Mouse (Mus musculus) forebrain, embryonic 11.5 days (tissue): ENCODE results near the gene Dera. TPM values are rescaled to one million over a fixed set of nuclear protein-coding genes. Genes with fewer than 3 reads are reported as not detected.

Experiments
- ATAC-seq: fragments of 200-750 bp; cut with Nextera tagmentation; replicated peaks from 2 replicates; pipeline ENCODE4 v1.8.0; 2017; ENCODE audit warnings: moderate TSS enrichment; ENCODE audit not compliant: low FRiP score
- DNase-seq: peaks from one replicate; pipeline ENCODE4 v3.0.0-alpha.2; 2017; ENCODE audit warnings: low spot score
- H3K27ac ChIP-seq: fragments of 300-500 bp; sonication (generic); 2 replicates; pipeline ENCODE4 v1.5.1; 2014; ENCODE audit warnings: low read depth, low read length
- H3K27me3 ChIP-seq: fragments of 300-500 bp; sonication (generic); 2 replicates; pipeline ENCODE4 v1.6.1; 2014; ENCODE audit warnings: mild to moderate bottlenecking, low read length, mixed read lengths; ENCODE audit not compliant: control insufficient read depth, insufficient read depth
- H3K36me3 ChIP-seq: fragments of 300-500 bp; sonication (generic); 2 replicates; pipeline ENCODE4 v1.6.1; 2014; ENCODE audit warnings: mild to moderate bottlenecking, low read length, moderate library complexity, mixed read lengths; ENCODE audit not compliant: control insufficient read depth, insufficient read depth
- H3K4me1 ChIP-seq: fragments of 300-500 bp; sonication (generic); replicated peaks from 2 replicates; pipeline ENCODE4 v1.6.1; 2014; ENCODE audit warnings: low read length, mixed read lengths; ENCODE audit not compliant: control insufficient read depth, insufficient read depth
- H3K4me2 ChIP-seq: fragments of 300-500 bp; sonication (generic); 2 replicates; pipeline ENCODE4 v1.6.1; 2014; ENCODE audit warnings: low read depth, mild to moderate bottlenecking, low read length, moderate library complexity, mixed read lengths; ENCODE audit not compliant: severe bottlenecking
- H3K4me3 ChIP-seq: fragments of 300-500 bp; sonication (generic); 2 replicates; pipeline ENCODE4 v1.5.1; 2014; ENCODE audit warnings: low read depth, low read length
- H3K9ac ChIP-seq: fragments of 300-500 bp; sonication (generic); 2 replicates; pipeline ENCODE4 v1.6.1; 2014; ENCODE audit warnings: low read length
- H3K9me3 ChIP-seq: fragments of 300-500 bp; sonication (generic); 2 replicates; pipeline ENCODE4 v1.6.1; 2016; ENCODE audit warnings: low read length, mixed read lengths; ENCODE audit not compliant: control insufficient read depth
- WGBS: fragments of 180-500 bp; shearing (Covaris S2); extraction: QIAGEN DNeasy Blood & Tissue Kit; methylation state at CpG from one replicate; pipeline ENCODE4 v1.1.7; 2014; 5-methylcytosine and 5-hydroxymethylcytosine counted together
- polyA plus RNA-seq: library from polyadenylated mRNA; unstranded; fragments of >200 nt; fragmentation: Nextera tagmentation; extraction: Ambion mirVana; gene quantifications from 2 replicates; pipeline ENCODE4 v1.2.1, GENCODE M21; 2014

Gene Dera
- polyA plus RNA-seq, 1 experiment from 2014 or later, result 46.4 TPM

GRCm38 (mm10) chr6:137806342-137806741 lies 52.0 kb downstream of the Dera start:
- Histone ChIP-seq H3K9me3 (no peaks in the 10 kb centered on the region), H3K27me3 (no peaks in the 10 kb centered on the region), H3K4me1 (no peaks in the 10 kb centered on the region), H3K27ac (no peak overlapping the region), H3K9ac (no peak overlapping the region), H3K36me3 (no peaks in the 10 kb centered on the region), H3K4me2 (no peak overlapping the region), H3K4me3 (no peak overlapping the region)
- ATAC-seq (no peak), DNase-seq (no peak)
- 86% methylated on average over 3 of the region's 3 CpGs for WGBS

DNA sequence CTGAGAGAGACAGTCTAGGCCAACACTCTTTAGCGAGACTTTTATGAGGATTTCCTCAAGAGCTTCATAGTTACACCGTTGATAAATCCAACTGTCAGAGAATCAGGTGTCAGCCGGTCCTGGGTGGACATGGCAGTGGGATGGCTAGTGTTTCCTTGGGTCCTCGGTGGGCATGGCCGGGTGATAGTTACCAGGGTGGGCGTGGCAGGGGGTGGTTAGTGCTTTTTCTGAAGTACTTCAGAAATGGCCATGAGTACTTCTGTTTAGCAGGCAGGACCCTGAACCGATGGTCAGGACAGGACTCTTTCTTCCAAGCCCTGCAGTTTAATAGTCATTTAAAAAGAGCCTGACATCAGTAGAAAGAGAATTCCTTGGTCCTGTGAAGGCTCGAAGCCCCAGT lies 52.5 kb downstream of the Dera start:
- no peak for ATAC-seq
- Histone ChIP-seq H3K27me3 (no peaks in the 10 kb centered on the region), H3K4me1 (no peaks in the 10 kb centered on the region)

DNA sequence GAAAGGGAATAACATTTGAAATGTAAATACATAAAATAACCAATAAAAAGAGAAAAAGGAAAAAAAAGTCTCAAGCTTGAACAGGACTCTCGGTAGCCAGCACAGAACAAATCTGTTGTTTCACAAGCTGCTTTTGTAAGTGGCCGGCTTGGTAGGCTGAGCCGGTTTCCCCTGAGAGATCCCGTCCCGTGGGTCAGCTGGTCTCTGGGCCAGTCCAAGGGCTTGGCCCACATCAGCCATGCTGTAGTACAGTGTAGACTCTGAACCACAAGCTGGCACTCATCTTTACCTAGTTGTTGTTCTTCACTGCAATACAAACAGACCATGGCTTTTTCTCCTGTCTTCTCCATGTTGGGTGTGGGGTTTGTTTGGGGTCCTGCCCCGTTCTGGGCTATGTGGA lies 53.0 kb downstream of the Dera start:
- H3K4me3 ChIP-seq, result no peak overlapping the region
- H3K9me3 ChIP-seq, result no peaks in the 10 kb centered on the region
- H3K27me3 ChIP-seq, result no peaks in the 10 kb centered on the region
- no peak overlapping the region for H3K9ac ChIP-seq
- H3K4me1 ChIP-seq, result no peaks in the 10 kb centered on the region
- H3K27ac ChIP-seq, result no peak overlapping the region
- no peak overlapping the region for H3K4me2 ChIP-seq
- no peaks in the 10 kb centered on the region for H3K36me3 ChIP-seq
- 88% methylated on average over 6 of the region's 6 CpGs for WGBS
- ATAC-seq, result no peak
- no peak for DNase-seq

More for the DNA sequence above, 52.5 kb downstream of the Dera start:
- Histone ChIP-seq H3K4me2 (no peak overlapping the region), H3K4me3 (no peak overlapping the region), H3K9ac (no peak overlapping the region), H3K27ac (no peak overlapping the region), H3K36me3 (no peaks in the 10 kb centered on the region), H3K9me3 (no peaks in the 10 kb centered on the region)
- 94% methylated on average over 8 of the region's 8 CpGs for WGBS
- DNase-seq, result no peak

DNA sequence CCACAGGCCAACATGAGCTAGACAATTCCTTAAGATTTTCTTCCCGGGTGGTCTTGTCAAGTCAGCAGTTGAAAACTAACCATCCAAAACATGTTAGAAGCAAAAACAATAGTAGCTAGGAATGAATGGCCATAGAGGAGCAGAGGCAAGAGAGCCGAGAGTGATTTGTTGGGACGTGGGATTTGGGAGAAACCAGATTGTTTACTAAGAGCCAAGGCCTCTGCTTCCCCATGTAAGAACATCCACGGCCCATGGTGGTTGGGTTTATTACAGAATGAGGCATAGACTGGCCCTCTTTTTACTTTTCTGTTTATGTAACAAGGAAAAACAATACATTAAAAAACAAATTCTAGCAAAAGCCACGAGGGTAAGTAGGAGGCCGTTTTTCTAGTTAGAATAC lies 54.4 kb downstream of the Dera start:
- H3K4me2 ChIP-seq, result no peak overlapping the region
- WGBS, result 81% methylated on average over 6 of the region's 6 CpGs

GRCm38 (mm10) chr6:137810136-137810535 lies 55.8 kb downstream of the Dera start:
- no peaks in the 10 kb centered on the region for H3K36me3 ChIP-seq
- no peak overlapping the region for H3K9ac ChIP-seq
- H3K4me3 ChIP-seq, result no peak overlapping the region
- ATAC-seq (no peak), DNase-seq (no peak)
- no peak overlapping the region for H3K27ac ChIP-seq
- H3K9me3 ChIP-seq, result no peaks in the 10 kb centered on the region
- H3K4me1 ChIP-seq, result no peaks in the 10 kb centered on the region
- WGBS, result 61% methylated on average over 5 of the region's 5 CpGs
- no peaks in the 10 kb centered on the region for H3K27me3 ChIP-seq
- no peak overlapping the region for H3K4me2 ChIP-seq

More for the DNA sequence above, 54.4 kb downstream of the Dera start:
- H3K27ac ChIP-seq, result no peak overlapping the region
- no peak overlapping the region for H3K4me3 ChIP-seq
- ATAC-seq, result no peak
- no peak for DNase-seq
- no peaks in the 10 kb centered on the region for H3K9me3 ChIP-seq
- H3K4me1 ChIP-seq, result no peaks in the 10 kb centered on the region
- no peaks in the 10 kb centered on the region for H3K36me3 ChIP-seq
- no peaks in the 10 kb centered on the region for H3K27me3 ChIP-seq
- H3K9ac ChIP-seq, result no peak overlapping the region

GRCm38 (mm10) chr6:137814006-137814405 lies 59.7 kb downstream of the Dera start:
- no peak for DNase-seq
- H3K4me1 ChIP-seq, result no peaks in the 10 kb centered on the region
- no peak overlapping the region for H3K9ac ChIP-seq
- no peaks in the 10 kb centered on the region for H3K27me3 ChIP-seq
- no peaks in the 10 kb centered on the region for H3K36me3 ChIP-seq
- 96% methylated on average over 1 of the region's 1 CpGs for WGBS
- no peaks in the 10 kb centered on the region for H3K9me3 ChIP-seq
- no peak for ATAC-seq
- H3K4me3 ChIP-seq, result no peak overlapping the region
- no peak overlapping the region for H3K27ac ChIP-seq
- H3K4me2 ChIP-seq, result no peak overlapping the region

GRCm38 (mm10) chr6:137816508-137816907 lies 62.2 kb downstream of the Dera start:
- WGBS, result 92% methylated on average over 9 of the region's 9 CpGs
- Histone ChIP-seq H3K9me3 (no peaks in the 10 kb centered on the region), H3K4me1 (no peaks in the 10 kb centered on the region), H3K4me3 (no peak overlapping the region), H3K27me3 (no peaks in the 10 kb centered on the region), H3K36me3 (no peaks in the 10 kb centered on the region), H3K27ac (no peak overlapping the region), H3K4me2 (no peak overlapping the region), H3K9ac (no peak overlapping the region)
- ATAC-seq (no peak), DNase-seq (no peak)

DNA sequence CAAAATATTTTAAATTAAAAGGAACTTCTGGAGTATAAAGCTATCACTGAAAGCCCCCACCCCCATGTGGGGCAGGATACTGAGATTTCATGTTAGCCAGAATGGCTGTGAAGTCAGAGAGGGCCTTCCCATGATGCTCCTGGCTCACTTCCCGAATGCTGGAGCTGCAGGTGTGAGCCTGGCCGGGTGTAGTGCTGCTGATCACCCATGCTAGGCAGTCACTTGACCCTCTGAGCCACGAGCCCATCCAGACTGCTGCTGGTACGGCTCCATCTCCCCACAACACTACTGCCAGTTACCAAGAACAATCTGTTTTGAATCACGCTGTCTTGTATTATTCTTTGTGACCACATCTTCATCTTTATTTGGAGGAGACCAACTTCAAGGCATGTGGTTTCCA lies 68.2 kb downstream of the Dera start:
- no peaks in the 10 kb centered on the region for H3K27me3 ChIP-seq
- 80% methylated on average over 5 of the region's 5 CpGs for WGBS
- no peak for ATAC-seq
- H3K4me3 ChIP-seq, result no peak overlapping the region
- DNase-seq, result no peak
- H3K27ac ChIP-seq, result no peak overlapping the region
- H3K9ac ChIP-seq, result no peak overlapping the region
- no peaks in the 10 kb centered on the region for H3K36me3 ChIP-seq
- no peaks in the 10 kb centered on the region for H3K4me1 ChIP-seq
- no peaks in the 10 kb centered on the region for H3K9me3 ChIP-seq
- H3K4me2 ChIP-seq, result no peak overlapping the region

DNA sequence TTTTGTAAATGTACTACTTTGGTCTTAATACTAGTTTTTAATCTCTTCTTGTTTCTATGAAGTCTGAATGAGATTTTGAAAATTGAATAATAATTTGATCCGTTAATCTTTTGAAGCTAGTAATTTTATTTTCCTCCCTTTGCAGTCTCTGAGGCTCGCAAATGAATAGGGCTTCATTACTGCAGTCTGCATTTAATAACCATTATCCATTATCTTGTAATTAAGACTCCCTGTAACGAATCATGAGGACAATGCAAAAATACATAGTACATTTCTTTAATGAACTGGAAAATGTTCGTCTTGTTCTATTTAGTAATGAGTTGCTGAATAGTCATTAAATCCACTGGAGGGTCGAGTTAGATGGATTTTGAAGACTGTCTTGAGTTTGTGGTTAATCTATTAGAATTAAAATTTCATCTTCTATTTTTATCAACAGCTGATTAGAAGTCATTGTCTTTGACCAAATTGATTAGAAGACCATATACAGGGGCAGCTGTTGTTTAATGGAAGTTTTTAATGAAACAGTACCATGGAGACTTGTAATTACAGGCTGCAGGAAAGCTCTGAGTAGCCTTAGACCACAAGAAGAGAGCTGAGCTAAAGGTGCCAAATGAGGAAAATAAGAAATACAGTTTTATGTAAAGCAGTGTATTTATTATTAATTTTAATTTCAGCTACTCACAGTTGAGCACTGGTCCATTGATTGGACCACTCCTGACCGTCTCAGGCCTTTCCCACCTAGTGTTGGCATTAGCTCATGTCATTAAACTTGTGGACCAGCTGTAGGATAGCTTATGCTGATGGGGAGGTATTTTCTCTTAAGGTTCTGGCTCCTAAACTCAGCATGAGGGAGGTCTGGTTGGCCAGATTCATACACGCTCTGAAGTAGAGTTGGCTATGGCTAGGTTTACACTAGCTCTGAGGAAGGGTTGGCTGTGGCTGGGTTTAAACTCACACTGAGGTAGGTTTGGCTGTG lies 70.0 kb downstream of the Dera start:
- Histone ChIP-seq H3K36me3 (no peaks in the 10 kb centered on the region), H3K4me3 (no peak overlapping the region), H3K4me1 (no peaks in the 10 kb centered on the region), H3K27ac (no peak overlapping the region), H3K4me2 (no peak overlapping the region), H3K9ac (no peak overlapping the region), H3K9me3 (no peaks in the 10 kb centered on the region), H3K27me3 (no peaks in the 10 kb centered on the region)
- no peak for ATAC-seq
- WGBS, result 64% methylated on average over 7 of the region's 7 CpGs
- DNase-seq, result no peak
